Mouse (Mus musculus) lung, adult 2 months (tissue): ENCODE data around the gene Fam13a.

Experiments
- CTCF ChIP-seq: fragments of 200-500 bp; IDR thresholded peaks from 2 replicates; pipeline ENCODE4 v1.5.1; 2011; ENCODE audit warnings: mild to moderate bottlenecking, low read length, control low read depth; ENCODE audit not compliant: insufficient read depth
- POLR2A ChIP-seq: fragments of 200-500 bp; IDR thresholded peaks from 2 replicates; pipeline ENCODE4 v1.6.1; 2011; ENCODE audit warnings: low read depth, mild to moderate bottlenecking, control low read depth, low read length, borderline replicate concordance; ENCODE audit errors: extremely low read depth

DNA sequence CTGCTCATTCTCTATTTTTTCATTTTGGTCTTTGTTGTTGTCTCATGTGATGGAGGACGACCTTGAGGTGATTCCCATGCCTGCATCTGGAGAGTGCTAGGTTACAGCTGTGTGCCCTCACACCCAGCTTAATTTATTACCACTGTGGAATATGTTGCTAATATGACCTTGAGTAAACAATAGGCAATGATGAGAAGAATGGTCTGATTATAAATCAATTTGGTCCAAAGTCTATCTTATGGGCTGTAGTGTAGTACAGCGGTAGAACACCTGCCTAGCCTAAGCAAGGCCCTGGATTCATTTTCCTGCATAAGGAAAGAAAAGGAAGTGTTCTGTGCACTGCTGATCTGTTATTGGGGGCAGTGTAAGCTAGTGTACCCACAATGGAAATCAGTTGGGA lies 49.9 kb downstream of the Fam13a start:
- TF ChIP-seq CTCF (no peak), POLR2A (no peak)
